Mouse (Mus musculus) natural killer cell, adult 2 months (primary cell): ENCODE results near the gene Cd96.
A peak's percentile ranks its signal among the peaks of the same experiment; 100 is the strongest.
"Not testable (repeated sequence)": the region's sequence is repeated elsewhere in the genome, so short reads cannot be mapped to it uniquely, and the experiment has no call there.

Experiments
- DNase-seq, 2 experiments: peaks; one replicate each; pipeline ENCODE4 v3.0.0; 2022; ENCODE audit warnings: low spot score in 2 of 2

The Cd96 gene

DNA sequence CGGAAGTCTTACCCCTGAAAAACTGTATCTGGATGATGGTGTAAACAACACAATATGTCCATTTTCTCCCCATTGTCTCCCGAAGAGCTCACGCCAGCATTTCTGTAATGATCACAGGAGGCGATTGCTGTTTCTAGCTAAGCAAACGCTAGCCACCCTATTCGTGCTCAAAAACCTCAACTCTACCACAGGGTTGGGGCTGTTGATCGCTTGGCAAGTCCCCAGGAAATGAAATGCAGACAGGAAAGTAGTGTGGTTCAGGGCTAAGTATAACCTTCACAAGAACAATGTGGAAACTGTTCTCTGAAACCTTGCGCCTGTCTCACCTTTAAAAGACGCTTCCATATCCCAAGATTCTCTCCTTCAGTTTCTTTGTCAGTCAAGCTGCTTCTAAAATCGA lies at the start of gene Cd96:
Cd96 (minus strand) TSS at position 232 of the 400 bp plus-strand sequence.
- peak; percentile 60 to 75 for DNase-seq

- no peak for DNase-seq
Measured at GRCm38 (mm10) chr16:46166971-46167370, 46.9 kb upstream of the Cd96 start.

DNA sequence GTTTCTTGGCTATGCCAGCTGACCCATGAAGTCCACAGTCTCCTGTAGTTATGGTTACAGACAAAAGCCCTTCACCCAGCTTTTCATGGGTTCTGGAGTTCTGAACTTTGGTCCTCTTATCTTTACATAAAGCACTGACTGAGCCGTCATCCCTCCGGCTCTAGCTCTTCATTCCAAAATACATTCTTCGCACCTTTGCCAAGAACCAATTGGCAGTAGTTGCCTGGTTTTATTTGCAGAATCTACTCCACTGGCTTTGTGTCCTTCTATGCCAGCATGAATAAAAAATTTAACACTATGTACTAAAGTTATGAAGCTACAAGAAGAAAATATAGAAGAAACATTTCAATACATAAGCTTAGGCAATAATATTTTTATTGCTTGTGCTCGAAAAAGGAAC lies 45.3 kb upstream of the Cd96 start:
- no peak for DNase-seq

GRCm38 (mm10) chr16:46154832-46155231 lies 34.8 kb upstream of the Cd96 start, which contains the start of gene Gm4737:
Gm4737 (minus strand) TSS chr16:46155077.
- not testable (repeated sequence) for DNase-seq

DNA sequence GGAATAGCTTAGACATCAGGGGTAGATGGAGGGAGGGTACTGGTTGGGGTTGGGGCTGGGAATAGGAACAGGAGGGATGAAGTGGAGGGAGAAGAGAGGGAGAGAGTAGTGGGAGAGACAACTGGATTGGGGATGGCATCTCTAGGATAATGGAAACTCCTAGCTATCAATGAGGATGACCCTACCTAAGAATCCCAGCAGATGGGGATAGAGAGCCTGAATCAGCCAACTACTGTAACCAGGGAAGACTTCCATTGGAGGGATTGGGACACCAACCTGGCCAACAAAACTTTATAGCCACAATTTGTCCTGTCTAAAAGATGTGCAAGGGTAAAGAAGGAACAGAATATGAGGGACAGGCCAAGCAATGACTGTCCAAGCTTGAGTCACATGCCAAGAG lies 31.1 kb upstream of the Cd96 start:
- DNase-seq, result no peak

DNA sequence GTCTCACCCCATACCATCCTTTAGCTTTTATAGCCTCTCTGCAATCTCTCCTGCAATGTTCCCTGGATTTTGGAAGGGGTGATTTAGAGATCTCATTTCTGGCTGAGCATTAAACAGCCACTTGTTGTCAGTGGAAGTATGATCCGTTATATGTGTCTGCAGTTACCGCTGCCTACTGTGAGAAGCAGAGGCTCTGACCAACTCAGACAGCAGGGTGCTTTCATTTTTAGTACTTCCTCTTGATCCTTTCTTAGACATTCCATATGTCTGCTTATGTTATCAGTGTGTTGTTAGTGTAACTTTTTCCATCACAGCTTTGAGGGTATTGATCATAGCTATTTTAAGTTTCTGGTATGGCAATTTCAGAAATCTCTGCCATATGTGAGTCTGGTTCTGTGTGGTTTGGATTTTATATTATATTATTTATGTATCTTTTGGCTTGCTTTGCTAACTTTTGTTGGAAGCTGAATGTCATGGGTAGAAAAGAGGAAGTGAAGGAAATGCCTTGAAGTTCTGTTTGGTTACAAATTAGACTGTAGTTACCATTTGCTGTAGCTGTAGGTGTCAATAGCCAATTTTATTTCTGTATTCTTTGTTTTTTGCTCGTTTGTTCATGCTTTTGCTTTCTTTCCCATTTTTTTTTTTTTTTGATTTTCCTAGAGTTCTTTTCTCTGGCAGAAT lies 28.8 kb upstream of the Cd96 start:
- no peak for DNase-seq

DNA sequence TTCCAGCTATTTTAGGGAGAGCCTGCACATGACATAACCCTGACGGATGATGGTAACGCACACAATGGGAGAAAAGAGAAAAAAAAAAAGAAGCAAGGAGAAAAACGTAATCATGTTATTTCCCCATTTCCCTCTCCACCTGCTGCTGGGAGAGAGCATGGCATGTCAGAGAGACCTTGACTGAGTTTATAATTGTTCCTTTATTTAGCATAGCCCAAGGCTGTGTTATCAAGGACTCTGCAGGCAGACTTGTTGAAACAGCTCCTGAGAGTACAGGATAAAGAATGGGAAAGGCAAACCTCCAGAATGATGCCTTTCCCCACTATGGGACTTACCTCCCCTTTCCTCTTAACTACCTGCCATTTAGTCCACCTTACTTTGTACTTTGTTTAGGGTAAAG lies 26.9 kb upstream of the Cd96 start:
- DNase-seq, result no peak

DNA sequence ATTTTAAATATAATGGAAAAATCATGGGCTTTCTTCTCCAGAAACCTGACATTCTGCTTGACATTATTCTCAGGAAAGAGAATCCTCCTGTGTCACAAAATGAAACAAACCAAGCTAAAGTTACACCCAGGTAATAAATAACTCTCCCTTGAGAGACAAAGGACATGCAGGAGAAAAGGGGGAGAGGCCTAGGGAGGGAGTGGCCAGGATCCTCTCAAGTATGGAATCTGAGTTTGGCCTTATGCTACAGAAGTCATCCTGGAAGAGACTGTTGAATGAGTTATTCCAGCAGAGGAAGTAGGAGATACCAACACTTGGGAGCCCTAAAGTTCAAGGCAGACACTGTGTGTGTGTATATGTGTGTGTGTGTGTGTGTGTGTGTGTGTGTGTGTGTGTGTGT lies 2.2 kb upstream of the Cd96 start:
- no peak for DNase-seq

GRCm38 (mm10) chr16:46121420-46121819 lies 1.4 kb upstream of the Cd96 start:
- peak in 1 of 2 experiments; percentile 13 for DNase-seq

- DNase-seq, result no peak
Measured at GRCm38 (mm10) chr16:46120607-46121006, 556 bp upstream of the Cd96 start.

DNA sequence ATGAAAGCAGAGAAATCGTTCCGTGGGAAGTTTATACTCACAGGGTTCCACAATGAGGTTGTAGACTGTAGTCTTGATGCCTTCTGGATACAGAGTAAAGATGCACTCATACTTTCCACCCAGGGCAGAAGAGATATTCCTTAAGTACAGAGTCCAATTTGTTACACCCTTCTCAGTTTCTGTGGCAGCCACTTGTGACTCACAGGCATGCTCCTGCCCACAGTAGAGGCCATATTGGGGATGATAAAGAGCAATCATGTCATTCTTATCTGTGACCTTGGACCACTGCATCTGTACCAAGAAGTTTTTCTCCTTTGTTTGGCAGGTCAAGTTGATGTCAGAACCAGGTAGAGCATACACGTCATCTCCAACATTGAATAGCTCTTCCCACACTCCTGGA lies 2.4 kb downstream of the Cd96 start:
- DNase-seq, result no peak

GRCm38 (mm10) chr16:46114727-46115126 lies 5.3 kb downstream of the Cd96 start:
- no peak for DNase-seq

DNA sequence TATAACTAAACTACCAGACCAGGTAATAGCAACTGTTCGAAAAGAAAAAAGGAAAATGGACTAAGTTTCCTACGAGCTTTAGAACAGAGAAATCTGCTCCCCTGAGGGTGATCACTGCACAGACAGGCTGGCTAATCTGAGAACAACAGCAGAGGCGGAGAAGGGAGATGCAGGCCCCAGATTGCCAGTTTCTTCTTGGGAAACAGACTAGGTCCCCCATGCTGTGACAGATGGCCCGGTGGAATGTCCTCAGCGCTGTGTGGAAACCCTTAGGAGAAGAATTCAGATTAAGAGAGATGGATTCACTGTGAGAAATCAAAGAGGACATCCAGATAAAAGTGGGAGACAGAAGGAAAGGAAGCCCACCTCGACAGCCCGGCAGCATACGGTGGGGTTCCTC lies 10.5 kb downstream of the Cd96 start:
- DNase-seq, result no peak

GRCm38 (mm10) chr16:46107431-46107830 lies 12.6 kb downstream of the Cd96 start:
- DNase-seq, result no peak

- DNase-seq, result no peak
Measured at GRCm38 (mm10) chr16:46104491-46104890, 15.6 kb downstream of the Cd96 start.

GRCm38 (mm10) chr16:46101748-46102147 lies 18.3 kb downstream of the Cd96 start:
- DNase-seq, result no peak

DNA sequence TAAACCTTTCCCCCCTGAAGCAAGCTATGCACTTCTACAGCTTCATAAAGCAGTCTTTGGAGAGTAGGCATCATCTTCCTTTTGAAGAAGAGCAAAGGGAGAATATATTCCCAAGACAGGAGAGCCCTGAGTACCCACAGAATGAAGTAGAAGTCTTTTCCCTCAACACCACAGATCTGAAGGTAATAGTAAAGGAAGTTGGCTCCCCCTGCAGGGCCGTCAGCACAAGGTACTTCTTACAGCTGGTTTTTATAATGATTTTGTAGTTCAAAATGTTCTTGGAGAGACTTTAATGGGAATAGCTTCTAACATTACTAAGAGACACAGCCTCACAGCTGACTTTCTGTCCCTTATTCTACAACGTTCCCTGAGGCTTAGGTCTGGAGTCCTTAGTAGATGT lies 19.8 kb downstream of the Cd96 start:
- no peak for DNase-seq

- no peak for DNase-seq
Measured at GRCm38 (mm10) chr16:46097421-46097820, 22.6 kb downstream of the Cd96 start.

DNA sequence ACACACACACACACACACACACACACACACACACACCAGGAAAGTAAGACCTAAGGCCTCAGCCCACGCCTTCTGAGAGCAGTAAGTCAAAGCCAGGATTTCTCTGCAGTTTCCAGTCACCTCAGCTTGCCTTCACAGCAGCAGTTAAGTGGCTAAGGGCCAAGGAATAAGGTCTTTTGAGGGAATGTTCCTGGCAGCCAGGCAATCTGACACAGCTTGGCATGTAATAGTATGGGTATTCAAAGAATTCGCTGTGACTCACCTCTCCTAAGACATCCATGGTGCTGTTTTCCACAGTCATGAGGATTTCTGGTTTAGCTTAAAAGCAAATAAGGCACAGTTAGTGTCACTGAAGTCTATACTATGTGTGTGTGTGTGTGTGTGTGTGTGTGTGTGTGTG lies 25.6 kb downstream of the Cd96 start:
- no peak for DNase-seq

DNA sequence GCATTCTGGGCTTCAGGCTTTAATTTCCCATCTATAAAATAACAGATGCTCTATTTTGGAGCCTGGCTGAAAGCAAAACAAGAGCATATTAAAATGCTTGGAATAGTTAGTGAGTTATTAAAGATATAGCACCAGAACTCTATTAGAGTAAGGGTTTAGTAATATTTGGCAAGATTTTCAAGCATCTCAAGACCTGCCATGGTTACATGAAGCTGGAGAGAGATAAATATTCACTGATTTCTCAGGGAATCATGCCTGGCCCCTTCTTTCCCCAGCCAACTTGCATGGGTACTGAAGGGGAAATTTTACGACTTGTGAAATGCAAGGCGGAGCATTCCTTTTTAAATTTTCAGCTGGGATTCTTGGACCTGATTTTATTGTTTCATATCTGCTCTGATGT lies 27.1 kb downstream of the Cd96 start:
- DNase-seq, result no peak

DNA sequence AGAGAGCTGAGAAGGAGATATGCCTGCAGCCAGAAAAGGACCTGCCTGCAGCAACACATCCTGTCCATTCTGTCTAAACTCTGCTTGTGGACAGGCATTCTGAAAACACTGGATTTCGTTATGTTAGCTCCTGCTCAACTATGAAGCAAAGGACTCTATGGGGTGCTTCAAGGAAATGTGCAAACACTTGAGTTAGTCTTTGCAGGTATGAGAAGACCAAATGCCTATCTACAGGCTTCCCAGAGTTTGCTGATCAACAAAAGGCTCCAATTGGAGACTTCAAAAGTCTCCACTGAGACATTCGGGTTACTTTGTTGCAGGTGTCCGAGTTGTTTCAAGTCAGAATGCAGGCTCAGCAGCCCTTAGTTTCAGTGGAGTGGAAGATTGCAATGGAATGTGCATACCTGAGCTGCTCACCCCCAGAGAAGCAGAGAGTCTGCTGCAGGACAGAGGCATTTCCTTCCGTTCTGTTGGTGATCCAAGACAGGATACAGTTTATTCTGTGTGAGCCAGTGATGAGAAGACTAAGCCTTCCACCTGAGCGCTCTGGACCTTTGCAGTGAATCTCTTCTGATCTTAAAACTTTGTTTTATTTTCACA lies 33.1 kb downstream of the Cd96 start:
- no peak for DNase-seq

DNA sequence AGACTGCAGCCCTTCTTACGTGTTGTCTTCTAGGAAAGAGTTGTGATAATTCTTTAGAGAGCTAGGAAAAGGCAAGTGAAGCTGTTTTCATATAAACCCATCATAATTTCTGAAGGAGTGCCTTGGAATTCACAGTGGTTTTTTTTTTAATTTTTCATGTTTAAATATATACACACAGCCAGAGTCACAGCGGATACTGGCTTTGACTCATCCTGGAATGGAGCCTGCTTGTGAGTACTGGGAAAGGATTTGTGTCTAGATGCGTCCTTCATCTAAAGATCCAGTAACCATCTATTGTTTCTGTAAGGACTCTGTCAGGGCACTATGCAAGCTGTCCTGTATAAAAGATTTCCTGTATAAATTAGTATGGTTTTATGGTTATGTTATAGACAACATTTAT lies 52.1 kb downstream of the Cd96 start:
- DNase-seq, result no peak

GRCm38 (mm10) chr16:46063278-46063677 lies 56.8 kb downstream of the Cd96 start:
- DNase-seq, result no peak

DNA sequence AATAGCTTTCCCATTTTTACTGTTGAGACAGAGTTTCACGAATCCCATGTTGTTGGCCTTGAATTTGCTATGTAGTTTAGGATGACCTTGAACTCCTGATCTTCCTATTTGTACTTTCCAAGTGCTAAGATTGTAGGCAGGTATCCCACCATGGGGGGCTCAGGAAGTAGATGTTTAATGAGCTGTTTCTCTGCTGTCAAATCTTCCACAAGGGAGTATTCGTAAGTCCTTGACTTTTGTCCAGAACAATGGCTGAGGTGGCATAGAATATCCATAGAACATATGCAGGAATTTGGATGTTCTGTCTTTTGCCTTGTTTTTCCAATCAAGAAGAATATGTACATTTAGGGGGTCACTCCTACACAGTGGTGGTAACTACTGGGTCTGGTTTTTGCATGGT lies 73.1 kb downstream of the Cd96 start:
- no peak for DNase-seq
